Mouse (Mus musculus): ENCODE measurements around the gene Tmprss9.

The Tmprss9 gene

GRCm38 (mm10) chr10:80914253-80914656, 42.6 kb downstream of the Tmprss9 start:
- no peak for DNase-seq (ENCODE audit: low read depth in 2 of 2, low spot score in 2 of 2)

- no peak for DNase-seq (ENCODE audit: low read depth in 2 of 2, low spot score in 2 of 2)
Observed at GRCm38 (mm10) chr10:80915260-80915659, 43.6 kb downstream of the Tmprss9 start.

- no peak for DNase-seq (ENCODE audit: low read depth in 2 of 2, low spot score in 2 of 2)
Observed at GRCm38 (mm10) chr10:80915736-80916135, 44.1 kb downstream of the Tmprss9 start.

GRCm38 (mm10) chr10:80917336-80917778, 45.7 kb downstream of the Tmprss9 start:
- no peak for DNase-seq (ENCODE audit: low read depth in 2 of 2, low spot score in 2 of 2)

- peak; percentile 36 to 40 for DNase-seq (ENCODE audit: low read depth in 2 of 2, low spot score in 2 of 2)
Observed at GRCm38 (mm10) chr10:80917779-80918434, 46.3 kb downstream of the Tmprss9 start, which contains the start of gene Lmnb2. Gene Lmnb2, minus strand, starts transcription at chr10:80918245.

- no peak for DNase-seq (ENCODE audit: low read depth in 2 of 2, low spot score in 2 of 2)
Observed at GRCm38 (mm10) chr10:80921923-80922322, 50.3 kb downstream of the Tmprss9 start.

- no peak for DNase-seq (ENCODE audit: low read depth in 2 of 2, low spot score in 2 of 2)
Observed at GRCm38 (mm10) chr10:80925472-80925871, 53.8 kb downstream of the Tmprss9 start.

GRCm38 (mm10) chr10:80928586-80929298, 57.1 kb downstream of the Tmprss9 start:
- DNase-seq (ENCODE audit: low read depth in 2 of 2, low spot score in 2 of 2), result peak; percentile 82 to 85

GRCm38 (mm10) chr10:80929299-80930226, 57.9 kb downstream of the Tmprss9 start, which contains the start of gene Gadd45b:
Gene Gadd45b, plus strand, starts transcription at chr10:80930073.
- peak; percentile 97 to 98 for DNase-seq (ENCODE audit: low read depth in 2 of 2, low spot score in 2 of 2)

- DNase-seq (ENCODE audit: low read depth in 2 of 2, low spot score in 2 of 2), result peak in 1 of 2 experiments; percentile 36
Observed at GRCm38 (mm10) chr10:80930361-80931152, 58.9 kb downstream of the Tmprss9 start.

GRCm38 (mm10) chr10:80931153-80931671, 59.6 kb downstream of the Tmprss9 start:
- DNase-seq (ENCODE audit: low read depth in 2 of 2, low spot score in 2 of 2), result no peak

- no peak for DNase-seq (ENCODE audit: low read depth in 2 of 2, low spot score in 2 of 2)
Observed at GRCm38 (mm10) chr10:80931695-80932094, 60.0 kb downstream of the Tmprss9 start.

GRCm38 (mm10) chr10:80932206-80932605, 60.6 kb downstream of the Tmprss9 start:
- no peak for DNase-seq (ENCODE audit: low read depth in 2 of 2, low spot score in 2 of 2)

GRCm38 (mm10) chr10:80932700-80933420, 61.2 kb downstream of the Tmprss9 start:
- no peak for DNase-seq (ENCODE audit: low read depth in 2 of 2, low spot score in 2 of 2)

GRCm38 (mm10) chr10:80933421-80933979, 61.9 kb downstream of the Tmprss9 start:
- no peak for DNase-seq (ENCODE audit: low read depth in 2 of 2, low spot score in 2 of 2)

GRCm38 (mm10) chr10:80934136-80934985, 62.7 kb downstream of the Tmprss9 start:
- DNase-seq (ENCODE audit: low read depth in 2 of 2, low spot score in 2 of 2), result no peak

GRCm38 (mm10) chr10:80935241-80935640, 63.6 kb downstream of the Tmprss9 start:
- DNase-seq (ENCODE audit: low read depth in 2 of 2, low spot score in 2 of 2), result no peak

GRCm38 (mm10) chr10:80935698-80936097, 64.0 kb downstream of the Tmprss9 start:
- DNase-seq (ENCODE audit: low read depth in 2 of 2, low spot score in 2 of 2), result no peak
